Mouse (Mus musculus) layer of hippocampus, adult 9-10 months (tissue): ENCODE data around the gene Trappc11.

Experiments
- DNase-seq: peaks from one replicate; pipeline ENCODE4 v3.0.0; 2022; ENCODE audit warnings: low spot score

Gene Trappc11

DNA sequence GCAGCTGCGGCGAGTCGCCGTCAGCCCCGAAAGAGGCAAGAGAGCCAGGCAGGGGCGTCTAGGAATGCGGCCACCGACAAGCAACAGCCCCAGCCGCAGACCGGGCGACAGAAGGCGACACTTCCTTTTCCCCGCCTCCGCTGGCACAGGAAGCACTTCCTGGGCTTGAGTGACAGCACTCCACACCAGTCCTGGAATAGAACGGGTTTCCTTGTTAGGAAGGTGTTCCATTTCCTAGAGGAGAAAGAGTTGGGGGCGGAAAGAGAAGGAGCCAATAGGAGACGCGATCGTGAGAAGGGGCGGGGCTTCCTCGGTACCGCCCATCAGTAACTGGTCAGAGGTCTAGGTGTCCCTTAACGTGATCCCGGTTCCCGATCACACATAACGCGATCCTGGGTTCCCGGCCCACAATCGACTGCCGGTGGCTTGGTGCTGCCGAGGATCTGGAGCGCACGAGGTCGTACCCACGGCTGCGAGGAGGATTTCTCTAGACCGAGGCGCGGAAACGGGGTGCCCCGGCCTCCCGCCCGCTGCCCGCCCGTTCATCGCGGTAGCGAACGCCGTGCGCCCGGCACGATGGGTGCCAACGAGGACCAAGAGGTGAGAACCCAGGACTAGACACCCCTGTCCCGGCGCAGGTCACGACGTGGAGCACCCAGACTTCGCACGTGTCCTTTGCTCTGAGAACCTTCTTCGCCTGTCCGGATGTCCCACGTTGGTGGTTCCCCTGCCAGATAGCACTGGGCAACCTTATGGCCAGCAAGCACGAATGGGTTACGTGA lies at the start of gene Trappc11, which contains the start of gene Rwdd4a:
TSS of gene Trappc11 (minus strand) at position 127 of the 782 bp plus-strand sequence.
TSS of gene Rwdd4a (plus strand) at position 321 of the 782 bp plus-strand sequence.
- peak; percentile 94 for DNase-seq

- peak; percentile 18 for DNase-seq
These were observed 48.2 kb upstream of the Trappc11 start for GRCm38 (mm10) chr8:47581454-47581853.

DNA sequence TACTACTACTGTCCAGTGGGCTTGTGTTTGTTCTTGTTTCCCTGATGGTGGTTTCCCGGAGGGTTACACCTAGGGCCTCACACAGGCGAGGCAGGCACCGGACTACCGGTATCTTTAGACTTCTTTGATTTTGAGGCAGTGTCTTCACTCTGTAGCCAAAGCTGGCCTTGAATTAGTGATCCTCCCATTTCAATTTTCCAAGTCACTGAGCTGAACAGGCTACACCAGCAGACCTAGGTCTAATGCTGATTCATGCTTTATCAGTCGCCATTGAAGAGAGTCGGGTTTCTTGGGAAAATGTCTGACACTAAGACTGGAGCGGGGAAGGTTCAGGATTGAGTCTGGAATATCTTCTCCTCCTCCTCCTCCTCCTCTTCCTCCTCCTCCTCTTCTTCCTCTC lies 40.2 kb upstream of the Trappc11 start:
- DNase-seq, result no peak

DNA sequence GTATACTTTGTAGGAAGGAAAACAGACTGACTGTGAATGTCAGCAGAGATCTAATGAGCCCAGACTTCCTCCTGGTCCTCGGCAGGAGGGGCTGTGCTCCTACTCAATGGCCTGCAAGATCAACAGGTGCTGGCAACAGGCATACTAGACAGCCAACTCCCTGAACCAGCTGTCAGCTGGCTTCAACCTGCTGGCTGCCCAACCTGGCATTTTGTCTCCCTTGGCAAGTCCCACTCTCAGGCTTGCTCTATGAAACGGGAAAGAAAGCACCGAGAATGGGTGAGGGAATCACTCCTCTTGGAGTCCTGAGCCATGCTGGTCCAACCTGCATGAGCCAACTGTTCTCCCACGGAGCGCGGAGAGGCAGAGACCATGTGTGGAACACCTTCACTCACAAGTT lies 36.9 kb upstream of the Trappc11 start:
- no peak for DNase-seq

DNA sequence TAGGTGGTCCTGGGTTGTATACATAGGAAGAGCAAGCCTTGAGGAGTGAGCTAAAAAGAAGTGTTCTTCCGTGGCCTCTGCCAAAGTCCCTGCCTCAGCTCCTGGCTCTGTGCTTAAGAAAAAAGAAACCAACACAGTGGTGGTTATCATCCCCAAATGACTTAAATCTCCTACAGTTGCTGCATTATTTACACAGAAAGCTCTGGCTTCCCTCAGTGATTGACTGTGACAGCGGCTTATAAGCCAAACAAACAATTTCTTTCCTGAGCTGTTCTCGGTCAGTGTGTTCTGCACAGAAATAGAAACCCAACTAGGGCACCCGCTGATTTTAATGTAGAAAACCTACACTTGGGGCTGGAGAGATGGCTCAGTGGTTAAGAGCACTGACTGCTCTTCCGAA lies 34.8 kb upstream of the Trappc11 start:
- no peak for DNase-seq

DNA sequence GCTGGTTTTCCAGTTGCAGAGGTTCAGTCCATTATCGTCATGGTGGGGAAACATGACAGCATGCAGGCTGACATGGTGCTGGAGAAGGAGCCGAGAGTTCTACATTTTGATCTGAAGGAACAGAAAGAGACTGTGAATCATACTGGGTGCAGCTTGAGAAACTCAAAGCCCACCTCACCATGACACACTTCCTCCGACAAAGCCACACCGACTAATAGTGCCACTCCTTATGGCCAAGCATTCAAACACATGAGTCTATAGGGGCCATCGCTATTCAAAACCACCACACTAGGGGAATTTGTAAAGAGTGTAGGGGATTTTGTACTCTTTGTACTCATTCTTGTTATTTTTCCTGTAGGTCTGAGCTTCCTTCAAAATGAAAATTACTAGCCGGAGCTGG lies 33.3 kb upstream of the Trappc11 start:
- no peak for DNase-seq

- no peak for DNase-seq
These were observed 27.5 kb upstream of the Trappc11 start for GRCm38 (mm10) chr8:47560801-47561200.

- no peak for DNase-seq
These were observed 25.0 kb upstream of the Trappc11 start for GRCm38 (mm10) chr8:47558274-47558673.

DNA sequence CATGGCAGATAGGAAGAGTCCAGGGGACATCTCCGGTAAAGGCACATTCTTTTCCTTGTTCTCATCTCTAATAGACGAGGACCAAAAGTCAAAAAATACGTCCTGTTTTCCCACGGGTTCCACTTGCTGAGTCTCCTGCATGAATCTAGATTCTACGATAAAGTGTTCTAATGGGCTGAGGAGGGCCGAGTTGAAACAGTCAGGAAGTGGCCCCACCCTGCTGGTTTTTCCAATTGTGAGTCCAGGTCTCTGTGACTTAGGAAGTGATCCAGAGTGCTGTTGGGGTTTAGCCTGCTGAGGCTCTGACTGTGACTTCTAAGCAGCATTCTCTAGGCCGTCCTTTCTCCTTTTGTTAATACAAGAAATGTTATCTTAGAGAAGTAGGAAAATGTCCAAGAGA lies 23.2 kb upstream of the Trappc11 start:
- DNase-seq, result no peak

GRCm38 (mm10) chr8:47553613-47554012 lies 20.3 kb upstream of the Trappc11 start:
- no peak for DNase-seq

GRCm38 (mm10) chr8:47547102-47547501 lies 13.8 kb upstream of the Trappc11 start:
- no peak for DNase-seq

- DNase-seq, result no peak
These were observed 10.8 kb upstream of the Trappc11 start for GRCm38 (mm10) chr8:47544094-47544493.

DNA sequence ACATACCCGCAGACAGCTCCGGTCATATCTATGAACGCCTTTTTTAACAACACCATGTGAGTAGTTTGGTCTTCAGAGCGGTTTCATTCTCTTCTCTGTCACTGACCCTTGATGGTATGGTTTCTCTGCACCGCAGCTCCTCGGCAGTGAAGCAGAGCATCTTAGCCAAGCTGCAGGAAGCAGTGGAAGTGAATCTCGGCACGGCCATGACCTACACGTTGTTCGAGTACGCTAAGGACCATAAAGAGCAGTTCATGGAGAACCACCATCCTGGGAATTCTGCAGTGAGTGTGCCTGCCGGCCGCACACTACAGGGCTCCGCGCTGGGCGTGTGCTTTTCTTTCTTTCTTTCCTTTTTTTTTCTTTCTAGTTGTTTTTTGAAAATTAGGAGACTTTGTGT lies 9.5 kb upstream of the Trappc11 start:
- DNase-seq, result no peak

DNA sequence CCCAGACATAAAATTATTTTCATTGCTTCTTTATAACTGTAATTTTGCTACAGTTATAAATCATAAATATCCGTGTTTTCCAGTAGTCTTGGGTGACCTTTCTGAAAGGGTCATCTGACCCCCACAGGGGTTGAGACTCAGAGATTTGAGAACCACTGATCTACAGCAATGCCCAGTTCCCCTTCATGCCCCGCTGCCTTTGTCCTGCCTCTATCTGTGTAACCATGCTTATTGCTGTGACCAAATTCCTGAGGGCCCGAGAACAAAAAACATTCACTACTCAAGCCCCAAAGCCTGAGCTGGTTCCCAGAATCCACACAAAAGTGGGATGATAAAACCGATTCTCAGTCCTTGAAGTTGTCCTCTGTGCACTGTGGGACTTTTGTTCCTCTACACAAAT lies 5.1 kb upstream of the Trappc11 start:
- no peak for DNase-seq

DNA sequence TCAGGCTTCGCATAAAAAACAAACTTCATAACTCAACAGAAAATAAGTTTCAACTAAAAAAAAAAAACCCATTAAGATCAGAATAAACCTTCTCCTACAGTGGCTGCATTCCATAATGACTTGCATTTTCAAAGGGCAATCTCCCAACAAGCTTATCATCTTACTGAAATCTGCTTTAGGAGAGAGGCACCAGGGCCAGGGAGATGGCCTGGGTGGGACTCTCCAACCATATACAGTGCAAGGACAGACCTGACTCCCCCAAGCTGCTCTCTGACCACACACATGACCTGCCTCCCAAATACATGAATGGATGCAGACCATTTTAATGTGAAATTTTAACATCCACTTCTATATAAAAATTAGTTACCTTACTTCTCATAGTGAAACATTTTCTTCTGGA lies 5.2 kb downstream of the Trappc11 start:
- DNase-seq, result no peak

GRCm38 (mm10) chr8:47513601-47514000 lies 19.7 kb downstream of the Trappc11 start:
- no peak for DNase-seq

GRCm38 (mm10) chr8:47510930-47511329 lies 22.3 kb downstream of the Trappc11 start:
- no peak for DNase-seq

- DNase-seq, result no peak
These were observed 27.8 kb downstream of the Trappc11 start for GRCm38 (mm10) chr8:47505431-47505830.

- no peak for DNase-seq
These were observed 30.7 kb downstream of the Trappc11 start for GRCm38 (mm10) chr8:47502546-47502945.

DNA sequence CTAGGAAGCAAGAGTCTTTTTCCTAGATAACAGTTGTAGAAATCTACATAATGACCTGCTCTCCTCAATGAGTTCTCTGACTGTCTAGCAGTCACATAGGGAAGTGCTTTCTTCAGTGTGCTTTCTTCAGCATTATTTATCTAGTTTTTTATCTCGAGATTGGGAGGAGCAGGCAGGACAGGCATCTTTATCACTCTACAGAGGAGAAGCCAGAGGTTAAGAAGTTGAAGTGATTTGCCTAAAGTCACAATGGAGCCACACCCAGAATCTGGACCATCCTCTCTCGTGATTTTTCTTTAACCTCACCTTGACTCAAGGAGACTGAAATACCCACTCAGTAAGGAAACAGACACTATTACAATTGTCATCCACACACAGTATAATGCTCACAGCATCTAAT lies 31.3 kb downstream of the Trappc11 start:
- no peak for DNase-seq

DNA sequence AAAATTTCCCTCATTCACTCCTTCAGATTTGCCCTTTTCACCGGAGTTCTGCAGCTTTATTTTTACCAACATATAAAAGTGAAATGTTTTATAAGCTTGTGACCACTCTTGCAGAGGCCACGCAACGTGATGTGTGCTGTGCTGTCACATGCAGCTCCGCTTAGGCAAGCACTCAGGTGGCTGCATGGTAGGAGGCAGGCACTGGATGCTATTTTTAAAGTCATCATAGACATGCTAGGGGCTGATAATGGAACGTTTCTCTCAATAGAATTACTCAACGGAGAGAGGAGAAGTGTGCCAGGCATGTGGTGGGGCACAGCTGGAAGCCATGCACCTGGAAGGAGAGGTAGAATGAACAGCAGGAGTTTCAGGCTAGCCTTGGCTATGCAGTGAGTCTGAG lies 37.8 kb downstream of the Trappc11 start:
- DNase-seq, result no peak

DNA sequence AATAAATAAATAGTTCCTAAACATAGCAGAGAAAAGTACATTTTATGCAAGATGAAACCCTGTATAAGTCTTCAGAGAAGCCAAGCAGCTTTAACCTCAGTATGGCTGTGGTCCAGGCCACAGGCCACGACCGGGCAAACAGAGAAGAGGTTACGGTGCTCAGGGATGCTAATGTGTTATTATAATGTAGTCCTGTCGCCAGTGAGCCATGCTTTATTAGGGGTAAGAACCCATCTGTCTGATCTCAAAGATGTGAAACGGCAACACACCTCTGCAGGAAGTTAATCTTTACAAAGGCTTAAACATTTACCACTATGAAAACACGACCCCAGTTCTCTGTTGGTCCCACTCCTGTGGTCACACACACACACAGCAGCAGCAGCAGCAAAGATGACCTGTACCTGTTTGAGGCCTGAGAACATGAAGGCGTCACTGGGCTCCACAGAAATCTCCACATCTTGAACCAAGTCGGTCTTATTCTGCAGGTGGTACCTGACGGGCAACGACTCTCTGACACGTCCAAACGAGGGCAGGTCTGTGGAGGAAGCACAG lies 38.6 kb downstream of the Trappc11 start:
- DNase-seq, result no peak

DNA sequence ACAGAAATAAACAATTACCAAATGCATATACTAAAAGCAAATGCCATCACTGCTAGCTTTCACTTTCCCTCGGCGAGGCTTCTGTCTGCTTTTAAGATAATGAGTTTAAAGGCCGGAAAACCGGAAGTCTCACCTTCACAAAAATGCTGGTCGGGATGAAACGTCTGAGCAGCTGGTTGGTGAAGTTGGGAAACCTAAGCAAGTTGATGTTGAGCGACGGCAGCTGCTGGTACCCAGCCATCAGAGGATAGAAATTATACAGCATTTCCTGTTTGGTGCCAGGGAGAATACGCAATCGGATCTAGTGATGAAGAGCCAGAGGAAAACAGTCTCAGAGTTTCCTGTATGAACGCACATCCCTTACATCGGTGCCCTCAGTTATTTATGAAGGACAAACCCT lies 40.2 kb downstream of the Trappc11 start:
- no peak for DNase-seq

GRCm38 (mm10) chr8:47487231-47487630 lies 46.0 kb downstream of the Trappc11 start:
- no peak for DNase-seq
